In genomic region chr1:72183554-72183953, GRCm38 (mm10) we compare ENCODE assay signal across 10 mouse cellular contexts. TPM values are rescaled to one million over a fixed set of nuclear protein-coding genes. Genes with fewer than 3 reads are reported as not detected.
DNase-seq lines count a peak whose midpoint lies in the region; ATAC-seq and TF ChIP-seq lines count a peak whose summit lies in the region.
"Had no signal": no experiment of that assay in that cellular context is flagged by ENCODE, and none has a peak within 500 bp of the region (broad histone marks: within the 10 kb centered on the region; RNA-seq: fewer than 3 reads in every experiment).

No protein-coding gene starts in this region.

- H3K27ac ChIP-seq in kidney, postnatal 0 days = no peak overlapping the region
- H3K27ac ChIP-seq in forebrain, embryonic 14.5 days (ENCODE audit: low read depth, low read length) = no peak overlapping the region
- no peak overlapping the region for H3K27ac ChIP-seq in limb, embryonic 14.5 days (replicated peaks; ENCODE audit: low read depth, low read length)
- H3K27ac ChIP-seq in stomach, embryonic 14.5 days (ENCODE audit: low read length) = no peak overlapping the region
- H3K27ac ChIP-seq: lung, embryonic 15.5 days had no signal

- H3K4me1 ChIP-seq in kidney, postnatal 0 days (replicated peaks; ENCODE audit: insufficient read depth, low read length) = 0 out of 2 replicates have a peak, but pooled peaks cover 4% of the 10 kb centered on the region
- H3K4me1 ChIP-seq in forebrain, embryonic 14.5 days (ENCODE audit: control insufficient read depth, insufficient read depth, low read length) = no peaks in the 10 kb centered on the region; the same call in 1 of the 2 replicates
- H3K4me1 ChIP-seq in limb, embryonic 14.5 days (ENCODE audit: control insufficient read depth, insufficient read depth, low read length) = peaks cover 19% of the 10 kb centered on the region
- H3K4me1 ChIP-seq in stomach, embryonic 14.5 days (ENCODE audit: control insufficient read depth, insufficient read depth, low read length) = peaks cover 5% of the 10 kb centered on the region; the same call in 1 of the 2 replicates

- DNase-seq in kidney, postnatal 0 days (ENCODE audit: low spot score) = no peak
- no peak for DNase-seq in kidney, postnatal 4 days
- DNase-seq in forebrain, embryonic 14.5 days (ENCODE audit: low spot score) = no peak
- DNase-seq in limb, embryonic 14.5 days (ENCODE audit: low spot score) = no peak
- no peak for DNase-seq in urinary bladder, postnatal 10 days (ENCODE audit: low spot score)
- no peak for DNase-seq in left cerebral cortex, postnatal 10 days (ENCODE audit: extremely low spot score in 1 of 2, low spot score in 2 of 2)
- DNase-seq in kidney, adult 11 months = no peak
- DNase-seq: right cerebral cortex, adult 18-20 months had no signal

- no peak overlapping the region for H3K4me3 ChIP-seq in kidney, postnatal 0 days (replicated peaks; ENCODE audit: low read depth, low read length)
- no peak overlapping the region for H3K4me3 ChIP-seq in forebrain, embryonic 14.5 days (ENCODE audit: low read depth, low read length)
- H3K4me3 ChIP-seq in limb, embryonic 14.5 days (replicated peaks; ENCODE audit: low read length) = no peak overlapping the region
- no peak overlapping the region for H3K4me3 ChIP-seq in stomach, embryonic 14.5 days (ENCODE audit: low read depth, low read length)
- H3K4me3 ChIP-seq: lung, embryonic 15.5 days had no signal

- ATAC-seq in kidney, postnatal 0 days (replicated peaks; ENCODE audit: low FRiP score, low read depth) = peak; percentile 23; the same call in 1 of the 2 replicates
- ATAC-seq in forebrain, embryonic 14.5 days = peak; percentile 37; the same call in 1 of the 2 replicates
- no peak for ATAC-seq in limb, embryonic 14.5 days (ENCODE audit: low FRiP score, low read depth)
- no peak for ATAC-seq in stomach, embryonic 14.5 days (ENCODE audit: insufficient number of reproducible peaks, insufficient read depth, low FRiP score, low read depth)

- no peaks in the 10 kb centered on the region for H3K36me3 ChIP-seq in kidney, postnatal 0 days (ENCODE audit: insufficient read depth, low read length)
- H3K36me3 ChIP-seq in forebrain, embryonic 14.5 days (ENCODE audit: control insufficient read depth, insufficient read depth, low read length) = no peaks in the 10 kb centered on the region
- no peaks in the 10 kb centered on the region for H3K36me3 ChIP-seq in limb, embryonic 14.5 days (ENCODE audit: control insufficient read depth, insufficient read depth, low read length)
- H3K36me3 ChIP-seq in stomach, embryonic 14.5 days (ENCODE audit: control insufficient read depth, insufficient read depth, low read length) = no peaks in the 10 kb centered on the region
- H3K36me3 ChIP-seq: lung, embryonic 15.5 days had no signal

- no peaks in the 10 kb centered on the region for H3K9me3 ChIP-seq in kidney, postnatal 0 days (replicated peaks; ENCODE audit: low read length)
- H3K9me3 ChIP-seq in forebrain, embryonic 14.5 days (replicated peaks; ENCODE audit: control insufficient read depth, low read length) = no peaks in the 10 kb centered on the region
- no peaks in the 10 kb centered on the region for H3K9me3 ChIP-seq in limb, embryonic 14.5 days (ENCODE audit: control insufficient read depth, low read length)
- no peaks in the 10 kb centered on the region for H3K9me3 ChIP-seq in stomach, embryonic 14.5 days (ENCODE audit: control insufficient read depth, low read depth, low read length)
- H3K9me3 ChIP-seq: lung, embryonic 15.5 days had no signal

- peak overlapping the region; percentile 46 for H3K4me2 ChIP-seq in kidney, postnatal 0 days (ENCODE audit: low read length)
- peak overlapping the region; percentile 33 for H3K4me2 ChIP-seq in forebrain, embryonic 14.5 days (ENCODE audit: low read length)
- peak overlapping the region; percentile 42 for H3K4me2 ChIP-seq in limb, embryonic 14.5 days (replicated peaks; ENCODE audit: low read depth, low read length, severe bottlenecking)
- peak overlapping the region; percentile 27; the same call in 1 of the 2 replicates for H3K4me2 ChIP-seq in stomach, embryonic 14.5 days (replicated peaks; ENCODE audit: low read depth, low read length)

- TF ChIP-seq CTCF in kidney, postnatal 0 days (IDR thresholded peaks at IDR 0.05; ENCODE audit: low read depth) = no peak

- no peak for TF ChIP-seq POLR2A in limb, embryonic 14.5 days (IDR thresholded peaks at IDR 0.05; ENCODE audit: borderline replicate concordance, extremely low read depth, insufficient read depth, insufficient read length)

- H3K9ac ChIP-seq in kidney, postnatal 0 days (ENCODE audit: low read depth, low read length) = no peak overlapping the region
- H3K9ac ChIP-seq in forebrain, embryonic 14.5 days (ENCODE audit: low read length) = no peak overlapping the region
- H3K9ac ChIP-seq in limb, embryonic 14.5 days (ENCODE audit: low read depth, low read length, severe bottlenecking) = no peak overlapping the region
- no peak overlapping the region for H3K9ac ChIP-seq in stomach, embryonic 14.5 days (replicated peaks; ENCODE audit: low read depth, low read length)
- H3K9ac ChIP-seq: lung, embryonic 15.5 days had no signal

- intact Hi-C loops in left cerebral cortex, postnatal 10 days (cut with DNase I) = no loop called here

- WGBS in kidney, postnatal 0 days = 66% methylated on average over 6 of the region's 6 CpGs
- 47% methylated on average over 6 of the region's 6 CpGs for WGBS in forebrain, embryonic 14.5 days
- WGBS in limb, embryonic 14.5 days = 51% methylated on average over 6 of the region's 6 CpGs
- WGBS in stomach, embryonic 14.5 days = 46% methylated on average over 6 of the region's 6 CpGs

- no peaks in the 10 kb centered on the region for H3K27me3 ChIP-seq in kidney, postnatal 0 days (ENCODE audit: insufficient read depth, low read length)
- H3K27me3 ChIP-seq in forebrain, embryonic 14.5 days (replicated peaks; ENCODE audit: control insufficient read depth, insufficient read depth, low read length) = no peaks in the 10 kb centered on the region
- no peaks in the 10 kb centered on the region for H3K27me3 ChIP-seq in limb, embryonic 14.5 days (ENCODE audit: control insufficient read depth, insufficient read depth, low read length)
- no peaks in the 10 kb centered on the region for H3K27me3 ChIP-seq in stomach, embryonic 14.5 days (ENCODE audit: control insufficient read depth, insufficient read depth, low read length)
- H3K27me3 ChIP-seq: lung, embryonic 15.5 days had no signal

RNA-seq across cellular contexts. Expression of gene Mreg, which starts 28.6 kb away (rescaled TPM):
- polyA plus RNA-seq in kidney, postnatal 0 days (2015; fragmentation: Nextera tagmentation; extraction: Ambion mirVana) = 6.0 and 6.2 TPM in 2 replicates
- 1.2 and 1.6 TPM in 2 replicates for polyA plus RNA-seq in forebrain, embryonic 14.5 days (2014; fragmentation: Nextera tagmentation; extraction: Ambion mirVana)
- 1.1 and 1.5 TPM in 2 replicates for polyA plus RNA-seq in limb, embryonic 14.5 days (2012; rRNA removed)
- polyA plus RNA-seq in limb, embryonic 14.5 days (2014; fragmentation: Nextera tagmentation; extraction: Ambion mirVana) = 3.4 and 4.6 TPM in 2 replicates
- polyA plus RNA-seq in stomach, embryonic 14.5 days (2014; fragmentation: Nextera tagmentation; extraction: Ambion mirVana) = 9.2 and 9.7 TPM in 2 replicates
- total RNA-seq in left cerebral cortex, postnatal 10 days (2021) = 1 to 10 TPM; 1.6 to 2.2 TPM

Comparison
In these comparisons a context has a peak if more than half of its experiments do, and no peak if none do; other contexts are left out.
1. ATAC-seq: peak in kidney, postnatal 0 days (single experiment) and forebrain, embryonic 14.5 days (single experiment); none in limb, embryonic 14.5 days (single experiment) and stomach, embryonic 14.5 days (single experiment).
2. Peak in every context shown above with its lines, with median percentiles within 50 percentile points of each other: H3K4me2 ChIP-seq.